Mouse (Mus musculus) neural tube, embryonic 11.5 days (tissue): ENCODE measurements at regions not wholly inside any gene's neighbourhood (a gene's known extent, or its start where the extent isn't known, plus 50 kb on each side); places are given as distances from the start of the nearest gene placed in this dataset.
"Not testable (repeated sequence)": the region's sequence is repeated elsewhere in the genome, so short reads cannot be mapped to it uniquely, and the experiment has no call there.

Experiments used
- ATAC-seq: fragments of 200-750 bp; cut with Nextera tagmentation; 2 replicates; pipeline ENCODE4 v1.8.0; 2017; ENCODE audit warnings: moderate number of reproducible peaks, mild to moderate bottlenecking, moderate TSS enrichment, moderate library complexity; ENCODE audit not compliant: insufficient read depth, low FRiP score, low TSS enrichment
- DNase-seq: peaks from one replicate; pipeline ENCODE4 v3.0.0-alpha.2; 2015; ENCODE audit warnings: low spot score
- H3K27ac ChIP-seq: fragments of 300-500 bp; sonication (generic); 2 replicates; pipeline ENCODE4 v1.5.1; 2014; ENCODE audit warnings: low read depth, mild to moderate bottlenecking, low read length
- H3K27me3 ChIP-seq: fragments of 300-500 bp; sonication (generic); 2 replicates; pipeline ENCODE4 v1.6.1; 2014; ENCODE audit warnings: mild to moderate bottlenecking, low read length, mixed read lengths; ENCODE audit not compliant: control insufficient read depth, insufficient read depth
- H3K36me3 ChIP-seq: fragments of 300-500 bp; sonication (generic); 2 replicates; pipeline ENCODE4 v1.6.1; 2014; ENCODE audit warnings: mild to moderate bottlenecking, low read length, moderate library complexity, mixed read lengths; ENCODE audit not compliant: control insufficient read depth, insufficient read depth
- H3K4me1 ChIP-seq: fragments of 300-500 bp; sonication (generic); 2 replicates; pipeline ENCODE4 v1.6.1; 2014; ENCODE audit warnings: low read length, mixed read lengths; ENCODE audit not compliant: control insufficient read depth, insufficient read depth
- H3K4me2 ChIP-seq: fragments of 300-500 bp; sonication (generic); 2 replicates; pipeline ENCODE4 v1.6.1; 2014; ENCODE audit warnings: low read depth, mild to moderate bottlenecking, moderate library complexity
- H3K4me3 ChIP-seq: fragments of 300-500 bp; sonication (generic); 2 replicates; pipeline ENCODE4 v1.5.1; 2014; ENCODE audit warnings: low read depth, low read length
- H3K9ac ChIP-seq: fragments of 300-500 bp; sonication (generic); 2 replicates; pipeline ENCODE4 v1.6.1; 2014; ENCODE audit warnings: mild to moderate bottlenecking, low read length
- H3K9me3 ChIP-seq: fragments of 300-500 bp; sonication (generic); 2 replicates; pipeline ENCODE4 v1.6.1; 2016; ENCODE audit warnings: low read length; ENCODE audit not compliant: control insufficient read depth
- WGBS: fragments of 180-500 bp; shearing (Covaris S2); extraction: QIAGEN DNeasy Blood & Tissue Kit; methylation state at CpG from one replicate; pipeline ENCODE4 v1.1.7; 2014; 5-methylcytosine and 5-hydroxymethylcytosine counted together

DNA sequence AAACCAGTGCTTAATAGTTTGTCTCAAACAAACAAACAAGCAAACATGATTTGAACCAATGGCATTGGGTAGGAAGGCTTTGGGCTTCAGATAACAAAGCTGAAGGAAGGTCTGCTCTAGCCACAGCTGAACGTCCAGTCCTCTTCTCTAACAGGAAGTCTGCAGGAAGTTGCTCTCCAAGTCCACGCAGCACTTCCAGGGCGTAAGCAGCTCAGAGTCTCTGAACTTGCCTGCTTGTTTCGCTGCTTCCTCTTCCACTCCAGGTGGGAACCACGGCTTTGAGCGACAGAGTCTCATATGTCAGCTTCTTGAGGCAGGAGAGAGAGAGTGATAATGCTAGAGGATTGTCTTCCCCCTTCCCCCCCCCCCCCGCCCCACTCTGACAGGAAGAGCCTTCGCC is 123.6 kb downstream of the Tnfrsf21 start:
- Histone ChIP-seq H3K9ac (no peak overlapping the region), H3K36me3 (no peaks in the 10 kb centered on the region), H3K27me3 (no peaks in the 10 kb centered on the region), H3K4me2 (no peak overlapping the region), H3K27ac (no peak overlapping the region), H3K9me3 (no peaks in the 10 kb centered on the region), H3K4me1 (no peaks in the 10 kb centered on the region), H3K4me3 (no peak overlapping the region)
- WGBS, result 78% methylated on average over 7 of the region's 8 CpGs
- ATAC-seq (no peak), DNase-seq (no peak)

DNA sequence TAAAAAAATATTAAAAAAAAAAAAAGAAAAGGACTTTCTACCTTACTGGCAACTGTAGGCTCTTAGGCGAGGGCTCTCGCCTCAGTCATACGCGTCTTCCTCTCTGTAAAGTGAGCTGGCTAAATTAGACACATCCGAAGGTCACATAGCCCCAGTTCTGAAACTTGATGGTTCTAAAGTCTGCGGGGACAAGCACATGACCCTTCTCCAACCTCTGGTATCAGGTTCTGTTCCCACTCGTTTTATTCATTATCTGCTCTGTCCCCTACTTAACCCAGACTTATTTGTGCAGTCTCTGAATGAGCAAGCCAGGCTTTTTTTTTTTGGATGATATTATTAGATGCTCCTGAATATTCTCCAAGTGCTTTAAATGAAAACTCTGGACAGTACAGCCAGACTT is 125.4 kb downstream of the Tnfrsf21 start:
- no peak for DNase-seq
- Histone ChIP-seq H3K27ac (no peak overlapping the region), H3K4me3 (no peak overlapping the region), H3K36me3 (no peaks in the 10 kb centered on the region), H3K27me3 (no peaks in the 10 kb centered on the region), H3K9me3 (no peaks in the 10 kb centered on the region), H3K4me2 (no peak overlapping the region), H3K9ac (no peak overlapping the region), H3K4me1 (no peaks in the 10 kb centered on the region)
- no peak for ATAC-seq
- WGBS, result 87% methylated on average over 7 of the region's 7 CpGs

DNA sequence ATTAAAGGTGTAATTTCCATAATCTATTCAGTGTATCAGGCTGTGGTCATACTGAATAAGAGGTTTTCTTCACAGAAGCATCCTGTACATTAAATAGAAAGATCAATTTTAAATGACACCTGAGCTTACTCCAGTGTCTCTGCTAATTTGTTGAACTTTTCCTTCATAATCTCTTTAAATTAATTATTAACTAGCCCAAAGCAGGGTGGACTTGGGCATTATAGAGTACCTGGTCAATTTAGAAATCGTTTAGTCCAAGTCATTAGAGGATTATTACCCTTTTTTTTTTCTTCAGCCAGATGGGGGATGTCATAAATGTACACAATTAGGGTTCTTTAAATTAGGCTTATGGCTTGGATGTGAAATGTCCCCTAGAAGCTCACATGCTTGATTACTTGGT is 124.4 kb upstream of the Adgrf1 start:
- Histone ChIP-seq H3K27ac (no peak overlapping the region), H3K4me2 (no peak overlapping the region), H3K36me3 (no peaks in the 10 kb centered on the region), H3K9me3 (no peaks in the 10 kb centered on the region), H3K4me3 (no peak overlapping the region), H3K4me1 (peaks cover 8% of the 10 kb centered on the region), H3K27me3 (no peaks in the 10 kb centered on the region), H3K9ac (no peak overlapping the region)
- DNase-seq (no peak), ATAC-seq (no peak)
- WGBS, result 47% methylated on average over 1 of the region's 1 CpGs

DNA sequence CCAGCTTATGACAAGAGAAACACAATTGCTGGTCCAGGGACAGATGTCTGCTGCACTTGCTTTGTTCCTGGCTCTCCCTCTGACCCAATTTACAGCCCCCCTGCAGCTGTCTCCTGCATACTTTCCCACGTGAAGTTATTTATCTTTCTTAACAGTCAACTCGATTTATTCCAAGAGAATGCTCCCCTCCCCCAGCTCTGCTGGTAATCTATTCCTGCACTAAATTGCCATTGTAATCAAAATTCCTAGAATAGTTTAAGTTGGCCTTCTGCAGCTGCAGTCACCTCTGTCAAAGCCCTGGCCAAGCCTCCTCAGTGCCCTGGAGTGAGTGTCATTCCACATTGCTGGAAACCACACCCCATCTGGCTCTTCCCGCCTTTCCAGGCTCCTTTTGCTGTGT is 122.2 kb upstream of the Adgrf1 start:
- Histone ChIP-seq H3K27me3 (no peaks in the 10 kb centered on the region), H3K4me1 (peaks cover 8% of the 10 kb centered on the region), H3K9ac (no peak overlapping the region), H3K4me2 (no peak overlapping the region), H3K36me3 (no peaks in the 10 kb centered on the region), H3K9me3 (no peaks in the 10 kb centered on the region), H3K27ac (no peak overlapping the region), H3K4me3 (no peak overlapping the region)
- 0 out of 2 replicates have a peak, but pooled peaks have one; percentile 45 for ATAC-seq
- DNase-seq, result peak; percentile 46
- 2% methylated on average over 3 of the region's 3 CpGs for WGBS

DNA sequence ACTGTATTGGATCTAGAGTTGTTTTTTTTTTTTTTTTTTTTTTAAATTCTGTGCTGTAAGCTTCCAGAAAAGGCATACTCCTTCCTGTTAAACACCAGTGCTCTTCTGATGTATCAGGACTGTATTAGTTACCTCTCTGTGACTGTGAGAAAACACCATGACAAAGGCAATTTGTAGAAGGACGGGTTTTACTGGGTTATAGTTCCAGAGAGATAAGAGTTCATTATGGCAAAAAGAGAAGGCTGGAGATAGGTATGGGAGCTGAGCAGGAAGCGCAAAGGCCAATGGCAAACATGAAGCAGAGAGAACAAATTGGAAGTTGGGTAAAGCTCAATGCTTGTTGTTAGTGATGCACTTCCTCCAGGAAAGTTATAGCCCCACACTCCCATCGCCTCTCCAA is 117.5 kb upstream of the Adgrf1 start:
- no peaks in the 10 kb centered on the region for H3K27me3 ChIP-seq
- DNase-seq, result no peak
- 85% methylated on average over 3 of the region's 3 CpGs for WGBS
- no peaks in the 10 kb centered on the region for H3K9me3 ChIP-seq
- H3K4me1 ChIP-seq, result peaks cover 5% of the 10 kb centered on the region; the same call in 1 of the 2 replicates
- H3K4me3 ChIP-seq, result no peak overlapping the region
- ATAC-seq, result no peak
- no peak overlapping the region for H3K4me2 ChIP-seq
- no peak overlapping the region for H3K9ac ChIP-seq
- H3K27ac ChIP-seq, result no peak overlapping the region
- H3K36me3 ChIP-seq, result no peaks in the 10 kb centered on the region

DNA sequence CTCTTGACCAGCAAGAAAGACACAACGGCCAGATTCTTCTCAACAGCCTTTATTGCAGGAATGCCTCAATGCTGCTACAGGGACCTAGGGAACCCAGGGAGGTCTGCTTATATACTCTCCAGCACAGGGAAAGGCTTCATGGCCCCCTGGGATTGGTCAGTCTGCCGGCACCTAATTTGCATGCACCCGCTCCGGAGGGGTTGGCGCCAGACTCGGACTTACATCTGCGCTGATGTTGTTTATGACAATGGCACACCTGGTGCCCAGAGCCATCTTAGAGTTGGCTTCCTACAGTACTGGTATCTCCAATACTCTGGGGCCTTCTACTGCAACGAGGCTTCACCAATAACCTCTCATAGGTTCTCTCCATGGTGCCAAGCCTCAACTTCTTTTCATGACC is 114.9 kb upstream of the Adgrf1 start:
- H3K9ac ChIP-seq, DNase-seq, H3K4me3 ChIP-seq, ATAC-seq, H3K4me1 ChIP-seq, H3K27ac ChIP-seq, H3K4me2 ChIP-seq, H3K36me3 ChIP-seq, H3K9me3 ChIP-seq, H3K27me3 ChIP-seq: not testable (repeated sequence)
- 92% methylated on average over 8 of the region's 8 CpGs for WGBS

DNA sequence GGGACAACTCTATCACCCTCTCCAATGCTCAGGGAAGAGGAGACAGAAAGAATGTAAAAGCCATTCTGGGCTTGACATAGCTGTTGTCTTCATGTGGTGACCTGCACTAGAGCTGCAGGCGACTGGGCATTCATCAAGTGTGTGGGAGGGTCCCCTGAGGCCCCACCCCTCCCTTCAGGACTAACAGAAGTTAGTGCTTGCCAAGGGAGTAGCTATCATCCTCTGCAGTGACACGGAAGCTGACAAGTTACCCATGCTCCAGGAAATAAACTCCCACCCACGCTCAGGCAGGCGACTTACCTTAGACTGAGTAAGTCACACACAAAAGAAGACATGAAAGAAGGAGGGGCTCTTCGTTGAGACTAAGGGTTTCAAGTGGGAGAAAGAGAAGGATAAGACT is 114.0 kb upstream of the Adgrf1 start:
- Histone ChIP-seq H3K4me3 (no peak overlapping the region), H3K9ac (no peak overlapping the region), H3K27me3 (no peaks in the 10 kb centered on the region), H3K36me3 (no peaks in the 10 kb centered on the region), H3K9me3 (no peaks in the 10 kb centered on the region), H3K4me2 (no peak overlapping the region), H3K27ac (no peak overlapping the region), H3K4me1 (peaks cover 5% of the 10 kb centered on the region; the same call in 1 of the 2 replicates)
- WGBS, result 74% methylated on average over 5 of the region's 5 CpGs
- DNase-seq (no peak), ATAC-seq (no peak)

DNA sequence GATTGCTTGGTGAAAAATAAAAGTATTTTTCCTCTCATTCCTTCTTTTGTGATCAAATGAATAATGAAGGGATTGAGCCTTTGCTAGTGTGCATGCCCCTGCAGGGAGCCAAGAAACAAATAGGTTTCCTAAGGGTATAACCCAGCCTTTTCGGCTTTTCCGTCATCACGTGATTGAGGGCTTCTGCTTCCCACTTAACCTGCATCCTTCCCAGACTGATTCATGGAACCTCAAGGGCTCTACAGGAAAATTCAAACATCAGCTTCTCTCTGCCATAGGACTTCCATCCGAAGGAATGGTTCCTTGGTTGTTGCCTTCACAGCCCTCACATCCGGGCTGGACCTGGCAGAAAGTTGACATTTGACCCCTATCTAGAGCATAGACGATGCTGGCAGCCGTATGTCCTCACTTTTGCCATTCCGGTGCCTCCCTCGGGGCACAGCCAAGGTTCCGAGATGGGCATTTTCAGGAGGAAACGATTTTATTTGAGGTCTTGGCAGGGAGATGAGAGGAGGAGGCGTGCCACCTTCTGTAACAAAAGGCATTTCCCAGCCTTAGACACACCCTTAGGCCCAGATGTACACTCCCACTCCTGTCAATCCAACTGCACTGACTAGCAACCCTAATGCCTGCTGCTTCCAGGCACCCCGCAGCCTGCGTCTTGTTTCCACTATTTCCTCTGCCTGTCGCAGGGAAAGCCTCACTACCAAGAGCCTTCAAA is 112.2 kb upstream of the Adgrf1 start:
- Histone ChIP-seq H3K9ac (no peak overlapping the region; the same call in none of the 2 replicates), H3K27me3 (no peaks in the 10 kb centered on the region), H3K4me2 (peak overlapping the region; percentile 34), H3K9me3 (no peaks in the 10 kb centered on the region), H3K36me3 (no peaks in the 10 kb centered on the region), H3K4me3 (no peak overlapping the region), H3K27ac (peak overlapping the region; percentile 39), H3K4me1 (peaks cover 5% of the 10 kb centered on the region; the same call in 1 of the 2 replicates)
- WGBS, result 24% methylated on average over 15 of the region's 15 CpGs
- DNase-seq (peak; percentile 48), ATAC-seq (peak; percentile 80)

DNA sequence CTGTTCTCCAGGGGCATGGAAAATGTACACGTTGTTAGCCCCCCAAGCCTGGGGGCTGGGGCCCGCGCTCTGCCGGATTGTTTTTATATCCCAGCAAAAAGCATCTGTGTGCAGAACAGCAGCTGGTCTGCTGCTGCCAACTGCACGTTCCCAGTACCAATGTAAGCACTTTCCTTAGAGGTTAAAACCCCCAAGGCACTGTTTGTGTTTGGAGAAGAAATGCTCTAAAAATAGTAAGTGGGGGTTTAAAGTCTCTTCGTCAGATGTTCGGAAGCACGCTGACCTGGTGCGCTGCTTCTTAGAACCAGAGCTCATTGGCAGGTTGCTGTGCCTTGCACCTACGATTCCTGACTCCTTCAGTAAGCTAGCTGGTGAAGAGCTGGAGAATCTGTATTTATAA is 111.4 kb upstream of the Adgrf1 start:
- Histone ChIP-seq H3K4me3 (no peak overlapping the region), H3K9ac (no peak overlapping the region), H3K9me3 (no peaks in the 10 kb centered on the region), H3K4me1 (peaks cover 5% of the 10 kb centered on the region; the same call in 1 of the 2 replicates), H3K4me2 (no peak overlapping the region; the same call in 1 of the 2 replicates), H3K27ac (no peak overlapping the region), H3K27me3 (no peaks in the 10 kb centered on the region), H3K36me3 (no peaks in the 10 kb centered on the region)
- ATAC-seq, result peak; percentile 71
- 42% methylated on average over 10 of the region's 10 CpGs for WGBS
- peak; percentile 14 for DNase-seq
